Mouse (Mus musculus) forebrain, embryonic 16.5 days (tissue): ENCODE measurements at regions not wholly inside any gene's neighbourhood (a gene's known extent, or its start where the extent isn't known, plus 50 kb on each side); places are given as distances from the start of the nearest gene placed in this dataset.
A peak's percentile ranks its signal among the peaks of the same experiment; 100 is the strongest.

Source experiments
- ATAC-seq: fragments of 200-750 bp; cut with Nextera tagmentation; 2 replicates; pipeline ENCODE4 v1.8.0; 2017; ENCODE audit warnings: mild to moderate bottlenecking, moderate library complexity
- H3K27ac ChIP-seq: fragments of 300-500 bp; sonication (generic); 2 replicates; pipeline ENCODE4 v1.5.1; 2014; ENCODE audit warnings: low read length, control low read depth
- H3K27me3 ChIP-seq: fragments of 300-500 bp; sonication (generic); replicated peaks from 2 replicates; pipeline ENCODE4 v1.6.1; 2014; ENCODE audit warnings: low read length; ENCODE audit not compliant: control insufficient read depth, insufficient read depth
- H3K36me3 ChIP-seq: fragments of 300-500 bp; sonication (generic); 2 replicates; pipeline ENCODE4 v1.6.1; 2014; ENCODE audit not compliant: control insufficient read depth, insufficient read depth
- H3K4me1 ChIP-seq: fragments of 300-500 bp; sonication (generic); replicated peaks from 2 replicates; pipeline ENCODE4 v1.6.1; 2014; ENCODE audit warnings: low read length; ENCODE audit not compliant: control insufficient read depth, insufficient read depth
- H3K4me2 ChIP-seq: fragments of 300-500 bp; sonication (generic); 2 replicates; pipeline ENCODE4 v1.6.1; 2014; ENCODE audit warnings: mild to moderate bottlenecking, low read length, control low read depth
- H3K4me3 ChIP-seq: fragments of 300-500 bp; sonication (generic); replicated peaks from 2 replicates; pipeline ENCODE4 v1.5.1; 2014; ENCODE audit warnings: mild to moderate bottlenecking, low read length, control low read depth
- H3K9ac ChIP-seq: fragments of 300-500 bp; sonication (generic); replicated peaks from 2 replicates; pipeline ENCODE4 v1.6.1; 2014; ENCODE audit warnings: low read depth, low read length, control low read depth
- H3K9me3 ChIP-seq: fragments of 300-500 bp; sonication (generic); 2 replicates; pipeline ENCODE4 v1.6.1; 2016; ENCODE audit warnings: low read length; ENCODE audit not compliant: control insufficient read depth
- WGBS: fragments of 180-500 bp; shearing (Covaris S2); extraction: QIAGEN DNeasy Blood & Tissue Kit; methylation state at CpG from one replicate; pipeline ENCODE4 v1.1.7; 2014; 5-methylcytosine and 5-hydroxymethylcytosine counted together

- no peaks in the 10 kb centered on the region for H3K27me3 ChIP-seq
- H3K9ac ChIP-seq: no peak overlapping the region
- H3K4me2 ChIP-seq: no peak overlapping the region
- H3K4me1 ChIP-seq: no peaks in the 10 kb centered on the region
- H3K4me3 ChIP-seq: no peak overlapping the region
- H3K27ac ChIP-seq: no peak overlapping the region
- ATAC-seq: no peak
- no peaks in the 10 kb centered on the region for H3K9me3 ChIP-seq
- no peaks in the 10 kb centered on the region for H3K36me3 ChIP-seq
- 93% methylated on average over 1 of the region's 1 CpGs for WGBS
These were observed 582.5 kb downstream of the Gm19410 start for GRCm38 (mm10) chr8:36348067-36348466.

GRCm38 (mm10) chr8:36354926-36355325 lies 589.3 kb downstream of the Gm19410 start:
- no peak overlapping the region for H3K9ac ChIP-seq
- H3K4me3 ChIP-seq: no peak overlapping the region
- 16% methylated on average over 3 of the region's 3 CpGs for WGBS
- no peak overlapping the region for H3K4me2 ChIP-seq
- ATAC-seq: no peak
- H3K27me3 ChIP-seq: no peaks in the 10 kb centered on the region
- no peaks in the 10 kb centered on the region for H3K36me3 ChIP-seq
- H3K27ac ChIP-seq: no peak overlapping the region
- no peaks in the 10 kb centered on the region for H3K4me1 ChIP-seq
- H3K9me3 ChIP-seq: no peaks in the 10 kb centered on the region

- no peak overlapping the region for H3K27ac ChIP-seq
- no peaks in the 10 kb centered on the region for H3K36me3 ChIP-seq
- H3K9ac ChIP-seq: no peak overlapping the region
- no peaks in the 10 kb centered on the region for H3K27me3 ChIP-seq
- H3K4me2 ChIP-seq: no peak overlapping the region
- H3K4me1 ChIP-seq: peaks cover 12% of the 10 kb centered on the region
- WGBS: 87% methylated on average over 2 of the region's 2 CpGs
- H3K4me3 ChIP-seq: no peak overlapping the region
- H3K9me3 ChIP-seq: no peaks in the 10 kb centered on the region
- no peak for ATAC-seq
These were observed 593.4 kb downstream of the Gm19410 start for GRCm38 (mm10) chr8:36358998-36359397.

- H3K27ac ChIP-seq: no peak overlapping the region
- ATAC-seq: peak; percentile 86
- no peaks in the 10 kb centered on the region for H3K27me3 ChIP-seq
- 13% methylated on average over 2 of the region's 2 CpGs for WGBS
- H3K4me1 ChIP-seq: peaks cover 13% of the 10 kb centered on the region
- H3K9me3 ChIP-seq: no peaks in the 10 kb centered on the region
- no peaks in the 10 kb centered on the region for H3K36me3 ChIP-seq
- H3K4me3 ChIP-seq: no peak overlapping the region
- H3K4me2 ChIP-seq: no peak overlapping the region
- no peak overlapping the region for H3K9ac ChIP-seq
These were observed 595.7 kb downstream of the Gm19410 start for GRCm38 (mm10) chr8:36361255-36361654.

- no peak overlapping the region for H3K27ac ChIP-seq
- ATAC-seq: peak; percentile 87
- H3K9me3 ChIP-seq: no peaks in the 10 kb centered on the region
- H3K4me1 ChIP-seq: peaks cover 13% of the 10 kb centered on the region
- no peak overlapping the region for H3K4me3 ChIP-seq
- H3K9ac ChIP-seq: no peak overlapping the region
- H3K4me2 ChIP-seq: no peak overlapping the region
- no peaks in the 10 kb centered on the region for H3K27me3 ChIP-seq
- H3K36me3 ChIP-seq: no peaks in the 10 kb centered on the region
- 45% methylated on average over 8 of the region's 8 CpGs for WGBS
These were observed 596.2 kb downstream of the Gm19410 start for GRCm38 (mm10) chr8:36361818-36362217.

GRCm38 (mm10) chr8:36363291-36363690 lies 597.7 kb downstream of the Gm19410 start:
- Histone ChIP-seq H3K9ac (no peak overlapping the region), H3K9me3 (no peaks in the 10 kb centered on the region), H3K4me2 (no peak overlapping the region), H3K4me3 (no peak overlapping the region), H3K27ac (0 out of 2 replicates have a peak overlapping the region, but pooled peaks have one; percentile 17), H3K27me3 (no peaks in the 10 kb centered on the region), H3K4me1 (peaks cover 13% of the 10 kb centered on the region), H3K36me3 (no peaks in the 10 kb centered on the region)
- WGBS: 39% methylated on average over 9 of the region's 9 CpGs
- no peak for ATAC-seq

GRCm38 (mm10) chr8:36364567-36365231 lies 599.1 kb downstream of the Gm19410 start:
- Histone ChIP-seq H3K4me3 (no peak overlapping the region), H3K27me3 (no peaks in the 10 kb centered on the region), H3K36me3 (no peaks in the 10 kb centered on the region), H3K4me1 (peaks cover 13% of the 10 kb centered on the region), H3K27ac (no peak overlapping the region), H3K9ac (no peak overlapping the region), H3K4me2 (no peak overlapping the region), H3K9me3 (no peaks in the 10 kb centered on the region)
- WGBS: 62% methylated on average over 6 of the region's 6 CpGs
- no peak for ATAC-seq

- 74% methylated on average over 2 of the region's 2 CpGs for WGBS
- no peak overlapping the region for H3K27ac ChIP-seq
- no peak for ATAC-seq
These were observed 600.4 kb downstream of the Gm19410 start for GRCm38 (mm10) chr8:36365945-36366344.

GRCm38 (mm10) chr8:36376579-36377350 lies 611.2 kb downstream of the Gm19410 start:
- Histone ChIP-seq H3K36me3 (no peaks in the 10 kb centered on the region), H3K27ac (no peak overlapping the region), H3K9me3 (no peaks in the 10 kb centered on the region), H3K27me3 (no peaks in the 10 kb centered on the region), H3K9ac (no peak overlapping the region), H3K4me3 (no peak overlapping the region), H3K4me2 (no peak overlapping the region), H3K4me1 (no peaks in the 10 kb centered on the region)
- WGBS: 56% methylated on average over 5 of the region's 5 CpGs
- no peak for ATAC-seq

More at GRCm38 (mm10) chr8:36365945-36366344, 600.4 kb downstream of the Gm19410 start:
- Histone ChIP-seq H3K9ac (no peak overlapping the region), H3K27me3 (no peaks in the 10 kb centered on the region), H3K4me2 (no peak overlapping the region), H3K36me3 (no peaks in the 10 kb centered on the region), H3K4me3 (no peak overlapping the region), H3K9me3 (no peaks in the 10 kb centered on the region), H3K4me1 (peaks cover 13% of the 10 kb centered on the region)
